Mouse (Mus musculus) thymus, adult 2 months (tissue): ENCODE results near the gene Slc16a11.

Source experiments
- CTCF ChIP-seq: fragments of 200-500 bp; IDR thresholded peaks from 2 replicates; pipeline ENCODE4 v1.5.1; 2012; ENCODE audit warnings: mild to moderate bottlenecking, control low read depth, low read length, moderate library complexity, borderline replicate concordance; ENCODE audit not compliant: control insufficient read depth, poor library complexity, insufficient read depth; ENCODE audit errors: extremely low read depth
- POLR2A ChIP-seq: fragments of 200-500 bp; IDR thresholded peaks from 2 replicates; pipeline ENCODE4 v1.6.1; 2012; ENCODE audit warnings: mild to moderate bottlenecking, low read length, control low read depth, moderate library complexity; ENCODE audit not compliant: control insufficient read depth, poor library complexity, insufficient read depth; ENCODE audit errors: extremely low read depth

DNA sequence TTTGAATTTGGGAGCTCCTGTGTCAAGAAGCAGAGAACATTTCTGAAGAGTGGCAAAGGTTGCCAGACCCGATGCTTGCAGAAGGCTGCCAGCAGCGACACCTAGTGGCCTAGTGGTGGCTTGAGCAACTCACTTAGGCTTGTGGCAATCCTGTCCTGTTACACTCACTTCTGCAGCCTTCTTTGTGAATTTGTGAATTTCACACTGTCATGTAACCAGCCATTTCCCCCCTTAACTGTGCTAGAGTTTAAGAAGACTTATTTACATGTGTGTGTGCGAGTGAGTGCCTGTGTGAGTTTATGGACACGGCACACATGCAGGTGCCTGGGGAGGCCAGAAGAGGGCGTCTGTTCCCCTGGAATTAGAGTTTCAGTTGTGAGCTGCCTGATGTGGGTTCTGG is 10.9 kb upstream of the Slc16a11 start:
- no peak for TF ChIP-seq POLR2A
- TF ChIP-seq CTCF, result peak; percentile 91; the same call in 1 of the 2 replicates
